Mouse (Mus musculus) kidney, postnatal 25 days (tissue): ENCODE measurements around the gene Slc43a1.

ENCODE experiments used
- DNase-seq, 2 experiments: peaks; one replicate each; pipeline ENCODE4 v3.0.0; 2021; ENCODE audit warnings: mixed read lengths in 2 of 2

Slc43a1 gene

GRCm38 (mm10) chr2:84831666-84832391 lies 6.8 kb upstream of the Slc43a1 start:
- peak; percentile 81 to 92 for DNase-seq

- peak in 1 of 2 experiments; percentile 13 for DNase-seq
Observed at GRCm38 (mm10) chr2:84837107-84837506, 1.5 kb upstream of the Slc43a1 start.

- peak in 1 of 2 experiments; percentile 28 for DNase-seq
Observed at GRCm38 (mm10) chr2:84837817-84838592, 645 bp upstream of the Slc43a1 start.

GRCm38 (mm10) chr2:84838993-84839980 lies 637 bp downstream of the Slc43a1 start:
- peak; percentile 8 to 41 for DNase-seq

GRCm38 (mm10) chr2:84840016-84840747 lies 1.5 kb downstream of the Slc43a1 start:
- peak; percentile 67 to 73 for DNase-seq

- DNase-seq = no peak
Observed at GRCm38 (mm10) chr2:84840748-84841563, 2.3 kb downstream of the Slc43a1 start.

- peak in 1 of 2 experiments; percentile 32 for DNase-seq
Observed at GRCm38 (mm10) chr2:84841905-84842304, 3.3 kb downstream of the Slc43a1 start.

- DNase-seq = no peak
Observed at GRCm38 (mm10) chr2:84843654-84844053, 5.0 kb downstream of the Slc43a1 start.

- no peak for DNase-seq
Observed at GRCm38 (mm10) chr2:84845226-84845625, 6.6 kb downstream of the Slc43a1 start.

- DNase-seq = no peak
Observed at GRCm38 (mm10) chr2:84850407-84851129, 11.9 kb downstream of the Slc43a1 start.

- peak; percentile 78 to 93 for DNase-seq
Observed at GRCm38 (mm10) chr2:84851130-84852040, 12.7 kb downstream of the Slc43a1 start.

GRCm38 (mm10) chr2:84855732-84856131 lies 17.1 kb downstream of the Slc43a1 start:
- DNase-seq = peak; percentile 67 to 78

GRCm38 (mm10) chr2:84858551-84858950 lies 19.9 kb downstream of the Slc43a1 start:
- no peak for DNase-seq

- no peak for DNase-seq
Observed at GRCm38 (mm10) chr2:84859991-84860780, 21.5 kb downstream of the Slc43a1 start.

- DNase-seq = no peak
Observed at GRCm38 (mm10) chr2:84861430-84861829, 22.8 kb downstream of the Slc43a1 start.

- no peak for DNase-seq
Observed at GRCm38 (mm10) chr2:84862231-84862630, 23.6 kb downstream of the Slc43a1 start.

GRCm38 (mm10) chr2:84865616-84866571 lies 27.2 kb downstream of the Slc43a1 start:
- DNase-seq = peak; percentile 57 to 64
